Mouse (Mus musculus) mesoderm, embryonic 11.5 days (tissue): Measurements from ENCODE around the gene Alppl2.
A peak's percentile ranks its signal among the peaks of the same experiment; 100 is the strongest.

Source experiments
- DNase-seq: peaks from one replicate; pipeline ENCODE4 v3.0.0-alpha.2; 2012; ENCODE audit warnings: low read depth, low spot score

Gene Alppl2

DNA sequence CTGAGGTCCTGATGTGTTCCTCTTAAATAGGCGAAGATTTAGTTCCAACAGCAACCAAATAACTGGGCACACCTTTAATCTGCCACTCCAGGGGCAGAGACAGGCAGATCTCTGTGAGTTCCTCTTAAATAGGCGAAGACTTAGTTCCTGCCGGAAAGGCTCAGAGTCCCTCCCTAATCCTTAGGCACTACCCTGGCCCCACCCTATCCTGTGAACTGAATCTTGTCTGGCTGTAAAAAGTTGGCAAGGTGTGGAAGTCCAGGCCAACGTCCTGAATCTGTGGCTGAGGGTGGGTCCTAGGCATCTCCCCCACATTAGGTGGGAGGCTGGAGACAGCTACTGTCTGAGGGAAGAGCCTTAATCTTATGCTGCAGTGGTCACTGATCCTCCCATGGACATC, at the start of gene Alppl2:
Alppl2 (minus strand) TSS at position 101 of the 400 bp plus-strand sequence.
- DNase-seq, result no peak

DNA sequence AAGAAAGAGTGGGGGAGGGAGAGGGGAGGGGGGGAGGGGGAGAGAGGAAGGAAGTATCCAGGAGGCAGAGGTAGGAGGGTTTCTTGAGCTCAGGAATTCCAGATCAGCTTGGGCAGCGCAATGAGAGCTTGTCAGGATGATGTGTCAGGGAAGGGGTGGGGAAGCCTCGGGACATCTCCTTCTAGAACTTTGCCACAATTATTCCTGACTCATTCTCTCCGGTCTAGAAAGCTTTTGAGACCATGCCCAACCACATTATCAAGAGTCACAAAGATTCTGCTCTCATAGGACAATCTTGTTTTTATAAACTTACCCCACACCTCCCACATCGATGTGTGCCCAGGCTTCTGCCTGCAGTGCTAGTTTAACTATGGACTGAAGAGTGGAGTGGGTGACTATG, 42.1 kb upstream of the Alppl2 start:
- no peak for DNase-seq

DNA sequence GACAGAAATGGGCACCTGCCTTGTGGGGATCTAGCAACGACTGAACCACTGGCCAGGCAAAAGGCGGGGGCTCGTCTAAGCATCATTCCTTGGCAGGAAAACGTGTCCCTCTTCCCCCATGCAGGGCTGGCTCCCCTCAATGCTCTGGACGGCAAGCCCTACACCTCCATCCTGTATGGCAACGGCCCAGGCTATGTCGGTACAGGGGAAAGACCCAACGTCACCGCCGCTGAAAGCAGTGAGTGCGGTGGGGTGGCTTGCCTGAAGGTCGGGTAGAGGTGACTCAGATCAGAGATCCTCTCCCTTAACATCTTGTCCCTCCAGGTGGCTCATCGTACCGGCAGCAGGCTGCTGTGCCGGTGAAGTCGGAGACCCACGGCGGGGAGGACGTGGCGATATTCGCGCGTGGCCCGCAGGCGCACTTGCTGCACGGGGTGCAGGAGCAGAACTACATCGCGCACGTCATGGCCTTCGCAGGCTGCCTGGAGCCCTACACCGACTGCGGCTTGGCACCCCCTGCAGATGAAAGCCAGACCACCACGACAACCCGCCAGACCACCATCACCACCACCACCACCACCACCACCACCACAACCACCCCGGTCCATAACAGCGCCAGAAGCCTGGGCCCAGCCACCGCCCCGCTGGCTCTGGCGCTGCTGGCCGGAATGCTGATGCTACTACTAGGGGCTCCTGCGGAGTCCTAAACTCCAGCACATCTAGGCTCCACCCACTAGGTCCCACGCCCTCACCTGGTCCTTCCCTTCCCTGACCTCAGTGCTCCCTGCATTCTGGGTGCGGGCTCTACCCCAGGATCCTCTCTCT, 37.7 kb upstream of the Alppl2 start:
- no peak for DNase-seq

DNA sequence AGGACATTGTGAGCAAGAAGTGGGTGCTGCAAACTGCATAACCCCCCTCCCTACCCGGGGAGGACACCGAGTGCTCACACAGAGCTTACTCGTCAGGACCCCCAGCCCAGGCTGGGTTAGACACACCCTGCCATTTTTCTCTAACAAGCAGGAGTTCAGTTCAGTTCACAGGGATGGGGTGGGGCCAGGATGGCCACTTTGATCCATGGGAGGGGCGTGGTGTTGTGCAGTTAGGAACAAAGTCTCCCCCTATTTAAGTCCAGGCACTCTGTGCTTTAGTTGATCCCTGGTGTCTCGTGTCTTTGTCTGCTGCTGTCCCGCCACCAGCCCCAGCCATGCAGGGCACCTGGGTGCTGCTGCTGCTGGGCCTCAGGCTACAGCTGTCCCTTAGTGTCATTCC, 34.9 kb upstream of the Alppl2 start, which contains the start of gene Akp3:
Akp3 (plus strand) TSS at position 301 of the 400 bp plus-strand sequence.
- DNase-seq, result no peak

DNA sequence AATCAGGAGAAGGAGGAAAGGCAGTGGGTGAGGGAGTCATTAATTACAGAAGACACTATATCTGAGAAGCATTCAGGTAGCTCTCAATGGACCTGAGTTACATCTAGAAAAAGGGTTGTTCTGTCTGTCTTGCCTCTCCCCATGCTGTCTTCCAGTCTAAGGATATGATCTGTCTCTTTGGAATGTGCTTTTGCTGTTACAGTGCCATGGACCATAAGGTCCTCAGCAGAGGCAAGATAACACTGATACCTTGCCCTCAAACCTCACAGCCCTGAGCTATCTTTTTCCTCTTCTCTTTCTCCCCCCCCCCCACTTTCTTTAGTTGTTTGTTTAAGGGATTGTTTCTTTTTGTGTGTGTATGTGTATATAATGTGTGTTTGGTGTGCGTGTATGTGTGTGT, 25.1 kb upstream of the Alppl2 start:
- no peak for DNase-seq

DNA sequence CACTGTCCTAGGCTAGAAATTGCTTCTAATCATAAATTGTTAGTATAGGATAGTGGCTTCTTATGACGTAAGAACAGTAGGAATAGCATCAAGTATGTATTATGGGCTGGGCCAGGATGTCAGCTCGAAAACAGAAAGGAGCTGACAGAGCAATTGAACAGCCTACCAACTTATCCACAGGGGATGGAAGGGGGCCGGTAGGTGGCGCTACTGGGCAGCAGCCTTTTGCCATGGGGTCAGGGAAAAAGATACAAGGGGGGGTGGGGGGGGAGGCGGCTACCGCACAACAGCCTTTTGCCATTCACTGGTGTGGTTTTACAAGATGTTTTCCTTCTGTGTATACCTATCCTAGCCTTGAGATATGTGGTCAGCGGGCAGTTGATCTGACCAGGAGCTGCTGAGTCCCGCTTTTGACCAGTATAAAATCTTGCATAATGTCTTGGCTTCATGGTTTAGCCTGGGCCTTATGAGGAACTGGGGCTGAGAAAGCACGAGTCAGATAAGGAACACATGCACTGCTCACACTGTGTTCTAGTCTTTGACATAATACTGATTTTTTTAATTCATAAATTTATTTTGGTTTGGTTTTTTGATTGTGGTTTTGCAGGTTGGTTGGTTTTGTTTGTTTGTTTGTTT, 22.1 kb upstream of the Alppl2 start:
- peak; percentile 36 for DNase-seq

DNA sequence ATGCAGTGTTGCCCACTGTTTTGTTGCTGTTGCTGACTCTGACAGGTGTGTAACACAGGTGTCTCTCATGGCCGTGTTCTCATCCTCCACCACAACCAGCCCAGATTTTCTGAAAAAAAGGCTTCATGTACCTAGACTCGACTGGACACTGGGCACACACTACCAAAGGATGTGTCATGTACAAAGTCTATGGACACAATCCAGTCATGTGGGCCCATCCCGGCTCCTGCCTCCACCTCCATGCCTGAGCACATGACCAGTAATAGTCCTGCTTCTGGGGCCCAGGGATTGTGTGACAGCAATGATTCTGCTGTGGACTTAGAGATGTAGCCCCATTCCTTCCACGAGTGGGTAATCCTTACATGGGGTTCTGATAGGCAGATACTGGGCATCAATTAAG, 18.8 kb upstream of the Alppl2 start:
- no peak for DNase-seq

DNA sequence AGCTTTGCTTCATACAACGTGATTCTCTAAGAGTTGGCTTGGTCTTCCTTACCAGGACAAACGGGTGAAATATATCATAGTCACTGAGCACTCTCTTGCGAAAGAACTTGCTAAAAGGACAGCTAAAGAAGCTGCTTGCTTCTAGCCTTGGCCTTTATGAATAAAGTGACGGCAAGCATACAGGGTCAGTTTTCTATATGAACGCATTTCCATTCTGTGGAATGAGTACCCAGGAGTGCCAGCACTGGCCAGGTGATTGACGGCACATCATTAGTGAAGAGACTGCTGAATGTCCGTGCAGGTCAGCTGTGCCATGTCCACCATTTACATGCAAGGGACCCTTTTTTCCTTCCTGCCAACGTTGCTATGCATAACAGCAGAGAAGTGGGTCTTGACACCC, 16.8 kb upstream of the Alppl2 start:
- DNase-seq, result no peak

DNA sequence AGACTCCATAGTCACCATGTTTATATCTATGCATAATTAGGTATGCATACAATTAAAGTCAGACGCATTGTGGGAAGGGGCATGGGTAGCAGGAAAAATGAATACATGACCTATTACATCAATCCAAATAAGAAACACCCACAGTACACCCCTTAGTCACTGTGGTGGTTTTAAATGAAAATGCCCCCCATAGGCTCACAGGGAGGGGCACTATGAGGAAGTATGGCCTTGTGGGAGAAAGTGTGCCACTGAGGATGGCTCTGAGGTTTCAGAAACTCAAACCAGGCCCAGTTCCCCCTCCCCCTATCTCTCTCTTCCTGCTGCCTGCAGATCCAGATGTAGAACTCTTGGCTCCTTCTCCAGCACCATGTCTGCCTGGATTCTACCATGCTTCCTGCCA, 14.2 kb upstream of the Alppl2 start:
- no peak for DNase-seq

DNA sequence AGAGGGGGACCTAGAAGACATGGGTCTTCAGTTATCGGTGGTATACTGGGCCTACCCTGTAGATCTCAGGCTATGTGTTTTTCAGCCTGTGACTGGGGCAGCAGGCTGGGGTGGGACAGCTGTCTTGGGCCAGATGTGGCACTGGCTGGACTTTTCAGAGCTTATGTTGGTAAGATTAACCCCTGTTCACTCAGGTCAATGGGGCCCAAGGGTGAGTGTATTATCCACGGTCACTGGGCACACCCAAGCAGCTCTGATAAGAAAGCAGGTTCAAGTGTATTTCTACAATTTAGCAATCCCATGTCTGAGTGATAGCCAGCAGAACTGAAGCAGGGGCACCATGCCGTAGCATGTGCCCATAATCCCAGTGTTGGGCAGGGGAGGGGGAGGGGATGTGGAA, 12.4 kb upstream of the Alppl2 start:
- no peak for DNase-seq

DNA sequence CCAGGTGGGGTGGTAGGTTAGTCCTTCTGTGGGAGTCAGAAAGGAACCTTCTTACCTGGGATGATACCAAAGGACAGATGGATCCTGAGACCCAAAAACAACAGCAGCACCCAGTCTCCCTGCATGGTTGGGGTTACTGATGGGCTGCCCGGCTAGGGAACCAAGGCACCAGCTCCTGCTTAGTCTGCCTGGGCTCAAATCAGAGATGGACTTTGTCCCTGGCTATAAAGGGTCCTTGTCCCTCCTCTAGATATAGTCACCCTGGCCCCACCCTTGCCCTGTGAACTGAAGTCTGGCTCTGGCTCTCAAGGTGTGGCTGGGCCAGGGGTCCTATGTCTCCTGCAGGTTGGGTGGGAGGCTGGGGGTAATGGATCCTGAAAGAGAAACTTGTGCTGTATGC, 11.7 kb upstream of the Alppl2 start, which contains the start of gene Alpi:
Alpi (minus strand) TSS at position 196 of the 400 bp plus-strand sequence.
- no peak for DNase-seq

DNA sequence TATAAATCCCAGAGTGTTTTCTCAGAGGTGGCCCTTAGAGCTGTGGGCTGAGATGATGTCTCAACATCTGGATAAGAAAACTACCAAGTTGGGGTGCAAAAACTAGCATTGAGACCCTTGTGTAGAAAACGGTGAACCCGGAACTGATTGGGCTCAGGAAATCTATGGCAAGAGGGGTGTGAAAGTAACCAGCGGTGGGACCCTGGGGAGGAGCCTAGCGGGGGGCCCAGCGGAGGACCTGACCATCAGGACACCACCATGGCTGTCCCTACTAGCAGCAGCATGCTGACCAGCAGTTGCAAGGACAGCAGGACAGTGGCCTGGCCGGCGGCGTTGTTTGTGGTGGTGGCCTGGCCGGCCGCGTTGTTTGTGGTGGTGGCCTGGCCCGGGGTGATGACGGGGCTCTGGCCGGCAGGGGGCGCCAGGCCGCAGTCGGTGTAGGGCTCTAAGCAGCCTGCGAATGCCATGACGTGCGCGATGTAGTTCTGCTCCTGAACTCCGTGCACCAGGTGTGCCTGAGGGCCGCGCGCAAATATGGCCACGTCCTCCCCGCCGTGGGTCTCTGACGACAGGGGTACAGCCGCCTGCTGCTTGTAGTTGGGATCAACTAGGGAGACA, 8.7 kb upstream of the Alppl2 start:
- peak; percentile 68 for DNase-seq

DNA sequence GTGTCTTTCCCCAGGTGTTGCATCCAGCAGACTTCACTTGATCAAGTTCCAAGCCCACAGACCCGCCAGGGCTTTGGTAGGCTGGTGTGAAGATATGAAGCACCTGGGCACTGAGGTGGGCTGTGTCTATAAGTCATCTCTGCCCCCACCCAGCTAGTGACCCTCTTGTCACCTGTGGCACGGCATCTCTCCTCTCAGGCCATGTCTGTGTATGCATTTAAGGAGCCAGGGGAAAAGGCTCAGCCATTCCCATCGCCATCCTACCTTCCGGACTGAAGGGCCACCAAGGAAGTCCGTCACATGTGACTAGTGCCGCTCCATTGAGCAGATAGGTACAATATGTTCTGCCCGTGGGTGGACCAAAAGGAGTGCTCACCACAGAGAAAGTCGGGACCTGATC, 5.9 kb upstream of the Alppl2 start:
- DNase-seq, result no peak

DNA sequence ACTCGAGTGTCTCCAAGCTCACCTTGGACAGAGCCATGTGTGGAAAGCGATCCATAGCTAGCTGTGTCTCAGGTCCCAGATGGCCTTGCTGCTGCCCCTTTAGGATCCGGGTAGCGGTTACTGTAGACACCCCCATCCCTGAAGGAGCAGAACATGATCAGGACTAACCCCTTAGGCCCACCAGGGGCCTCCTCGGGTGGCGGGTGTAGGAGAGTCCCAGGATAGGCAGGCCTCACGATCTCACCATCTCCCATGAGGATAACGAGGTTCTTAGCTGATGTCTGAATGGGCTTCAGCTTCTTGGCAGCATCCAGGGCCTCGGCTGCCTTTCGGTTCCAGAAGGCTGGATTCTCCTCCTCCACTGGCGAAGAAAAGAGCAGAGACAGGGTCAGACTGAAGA, 477 bp downstream of the Alppl2 start:
- DNase-seq, result no peak

DNA sequence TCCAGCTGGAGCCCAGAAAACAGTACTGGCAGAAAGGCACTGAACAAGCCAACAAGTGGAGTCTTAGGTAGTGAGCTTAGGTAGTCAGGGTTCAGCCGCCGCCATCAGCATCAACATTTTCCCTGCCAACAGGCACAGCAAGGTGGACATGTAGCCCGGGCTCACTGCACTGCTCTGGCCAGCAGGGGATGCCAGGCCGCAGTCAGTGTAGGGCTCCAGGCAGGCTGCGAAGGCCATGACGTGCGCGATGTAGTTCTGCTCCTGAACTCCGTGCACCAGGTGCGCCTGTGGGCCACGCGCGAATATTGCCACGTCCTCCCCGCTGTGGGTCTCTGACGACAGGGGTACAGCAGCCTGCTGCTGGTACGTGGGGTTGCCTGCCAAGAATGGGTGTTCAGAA, 2.8 kb downstream of the Alppl2 start:
- no peak for DNase-seq

DNA sequence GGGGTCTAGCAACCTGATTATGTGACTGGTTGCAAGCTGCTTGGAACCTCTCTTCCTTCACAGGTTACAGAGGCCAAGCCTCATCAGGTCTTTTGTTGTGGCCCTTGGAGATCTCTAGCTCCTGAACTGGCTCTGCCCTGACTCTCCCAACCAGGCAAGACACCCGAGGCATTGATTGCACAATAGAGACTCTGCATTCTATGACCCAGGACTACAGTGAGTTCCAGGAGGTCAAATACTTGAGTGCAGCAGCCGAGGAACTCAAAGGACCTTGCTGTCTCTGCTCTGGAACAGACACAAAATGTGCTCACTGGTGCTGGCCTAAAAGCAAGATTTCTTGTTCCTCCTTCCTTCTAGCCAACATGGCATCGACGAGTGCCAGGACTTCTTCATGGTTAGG, 3.5 kb downstream of the Alppl2 start:
- DNase-seq, result no peak

DNA sequence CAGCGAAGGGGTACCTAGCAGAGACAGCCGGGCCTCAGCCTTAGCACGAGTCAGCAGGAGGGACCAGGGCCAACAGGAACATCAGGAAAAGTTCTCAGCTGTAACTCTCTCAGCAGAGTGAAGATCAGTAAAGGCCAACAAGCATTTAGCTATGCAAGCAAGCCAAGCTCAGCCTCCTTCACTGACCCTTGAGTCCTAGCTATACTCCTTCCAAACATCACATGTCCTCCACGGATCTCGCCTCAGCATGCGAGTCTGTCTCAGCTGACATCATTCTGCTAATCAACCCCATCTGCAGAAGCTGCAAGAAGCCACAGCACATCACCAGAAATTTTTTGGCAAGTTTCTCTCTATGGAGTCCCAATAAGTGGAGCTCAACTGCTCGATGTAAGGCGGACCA, 16.0 kb downstream of the Alppl2 start:
- no peak for DNase-seq

DNA sequence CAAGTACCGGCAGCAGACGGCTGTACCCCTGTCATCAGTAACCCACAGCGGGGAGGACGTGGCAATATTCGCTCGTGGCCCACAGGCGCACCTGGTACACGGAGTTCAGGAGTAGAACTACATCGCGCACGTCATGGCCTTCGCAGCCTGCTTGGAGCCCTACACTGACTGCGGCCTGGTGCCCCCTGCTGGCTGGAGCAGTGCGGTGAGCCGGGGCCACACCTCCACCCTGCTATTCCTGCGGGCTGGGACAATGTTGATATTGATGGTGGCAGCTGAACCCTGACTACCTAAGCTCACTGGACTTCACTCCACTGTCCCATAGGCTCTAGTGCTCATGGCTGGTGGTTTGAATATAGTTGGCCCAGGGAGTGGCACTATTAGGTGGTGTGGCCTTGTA, 19.0 kb downstream of the Alppl2 start:
- peak; percentile 27 for DNase-seq

DNA sequence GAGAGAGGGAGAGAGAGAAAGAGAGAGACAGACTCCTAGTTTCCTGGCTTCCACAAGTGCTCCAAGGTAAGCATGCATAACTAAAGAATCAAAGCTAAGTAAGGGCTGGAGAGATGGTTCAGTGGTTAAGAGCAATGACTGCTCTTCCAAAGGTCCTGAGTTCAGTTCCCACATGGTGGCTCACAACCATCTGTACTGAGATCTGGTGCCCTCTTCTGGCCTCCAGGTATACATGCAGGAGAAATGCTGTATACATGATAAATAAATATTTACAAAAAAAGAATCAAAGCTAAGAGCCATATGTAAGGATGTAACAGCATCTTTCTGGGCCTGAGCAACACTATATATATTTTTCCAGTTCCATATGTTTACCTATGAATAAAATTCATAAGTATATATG, 28.8 kb downstream of the Alppl2 start:
- DNase-seq, result no peak

DNA sequence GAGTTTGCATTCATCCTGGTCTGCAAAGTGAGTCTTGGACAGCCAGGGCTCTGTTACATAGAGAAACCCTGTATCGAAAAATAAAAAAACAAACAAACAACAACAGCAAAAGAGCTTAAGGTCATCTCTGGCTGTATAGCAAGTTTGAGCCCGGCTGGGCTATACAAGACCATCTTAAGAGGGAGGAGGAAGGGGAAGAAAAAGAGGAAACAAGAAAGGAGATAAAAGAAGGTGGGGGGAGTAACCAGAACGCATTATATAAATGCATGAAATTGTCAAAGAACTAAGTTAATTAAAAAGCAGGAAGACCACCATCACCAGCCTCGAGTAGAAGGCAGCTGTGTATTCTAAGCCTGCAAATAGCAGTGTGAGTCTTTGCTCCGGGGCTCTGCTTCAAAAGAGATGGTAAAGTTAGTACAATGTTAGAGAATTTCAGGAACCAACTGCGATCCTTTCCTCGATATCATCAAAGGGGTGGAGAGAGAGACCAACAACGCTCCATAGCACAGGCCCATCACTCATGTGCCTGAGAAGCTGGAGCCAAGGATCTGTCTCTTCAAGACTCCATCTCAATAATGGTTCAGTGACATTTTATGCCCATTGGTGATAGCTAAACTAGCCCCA, 30.6 kb downstream of the Alppl2 start:
- no peak for DNase-seq

DNA sequence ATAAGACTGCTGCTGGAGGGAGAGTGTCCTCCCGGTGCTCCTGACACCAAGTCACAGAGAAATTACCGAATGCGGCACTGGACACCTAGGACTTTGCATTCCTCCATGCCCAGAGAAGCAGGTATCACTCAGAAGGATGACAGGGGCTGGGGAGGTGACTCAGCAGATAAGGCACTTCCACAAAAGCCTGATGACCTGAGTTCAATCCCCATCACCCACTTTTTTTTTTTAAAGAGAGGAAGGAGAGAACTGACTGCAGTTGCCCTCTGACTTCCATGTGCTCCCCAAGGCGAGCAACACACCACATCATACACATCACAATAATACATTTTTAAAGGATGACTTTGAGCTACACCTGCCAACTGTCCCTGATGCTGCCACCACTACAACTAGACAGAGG, 32.7 kb downstream of the Alppl2 start:
- DNase-seq, result no peak

DNA sequence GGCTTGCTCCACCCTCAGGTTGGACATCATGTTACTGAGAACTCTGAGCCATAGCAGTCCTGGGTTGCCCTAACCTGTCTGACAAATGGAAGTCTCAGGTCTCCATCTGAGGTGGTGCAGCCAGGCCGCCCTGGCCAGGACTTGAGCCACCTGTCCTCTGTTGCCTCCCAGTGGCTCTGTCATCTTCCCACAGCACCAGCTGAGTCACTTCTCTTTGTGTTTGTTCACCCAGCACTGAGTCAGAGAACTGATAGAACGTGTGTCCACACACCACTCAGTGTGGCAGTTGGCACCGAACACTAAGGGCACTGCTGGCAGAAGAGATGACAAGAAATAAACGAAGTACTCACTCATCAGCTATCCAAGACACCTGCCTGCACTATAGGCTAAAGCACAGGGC, 38.4 kb downstream of the Alppl2 start:
- no peak for DNase-seq
